Mouse (Mus musculus): ENCODE results near the gene Gm42674. TPM values are rescaled to one million over a fixed set of nuclear protein-coding genes. Genes with fewer than 3 reads are reported as not detected.

Gene Gm42674
- polyA plus RNA-seq, 1 experiment: not detected

DNA sequence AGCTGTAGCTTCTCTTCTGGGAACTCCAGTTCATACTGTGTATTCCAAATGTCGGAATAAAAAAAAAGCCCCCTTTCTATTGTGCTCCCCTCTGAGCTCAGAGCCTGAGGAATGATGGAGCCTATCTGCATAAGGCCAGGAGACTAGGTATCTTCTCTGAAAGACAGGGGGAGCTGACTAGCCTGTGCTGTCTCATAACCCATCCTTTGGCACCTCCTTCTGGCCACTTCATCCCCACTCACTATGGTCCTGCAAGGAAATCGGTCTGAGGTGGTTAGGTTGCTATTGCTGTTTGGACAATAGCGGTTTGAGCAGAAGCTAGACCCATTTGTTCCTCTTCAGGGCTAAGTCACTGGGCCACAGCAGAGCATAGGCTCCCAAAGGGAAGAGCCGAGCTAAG is 26.1 kb downstream of the Gm42674 start:
- TF ChIP-seq GATA1 (IDR thresholded peaks at IDR 0.05; ENCODE audit: low read length): no peak

DNA sequence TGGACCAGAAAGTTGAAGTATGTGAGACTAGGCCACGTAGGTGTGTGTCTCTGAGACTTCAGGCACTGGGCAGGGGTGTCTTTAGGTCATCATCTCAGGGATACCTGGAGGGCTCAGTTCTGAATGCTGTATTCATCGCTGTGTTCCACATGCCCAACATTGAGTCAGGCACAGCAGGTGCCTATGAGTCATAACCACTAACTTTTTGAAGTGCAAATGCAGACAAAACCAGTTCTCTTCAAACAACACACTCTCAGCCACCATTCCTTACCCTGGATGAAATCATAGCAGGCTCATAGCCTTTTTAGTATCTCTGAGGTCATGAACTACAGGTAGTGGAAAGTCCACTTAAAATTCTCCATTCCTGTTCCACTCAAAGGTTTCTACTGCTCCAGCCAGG is 27.6 kb downstream of the Gm42674 start:
- no peak for TF ChIP-seq GATA1 (IDR thresholded peaks at IDR 0.05; ENCODE audit: low read length)

DNA sequence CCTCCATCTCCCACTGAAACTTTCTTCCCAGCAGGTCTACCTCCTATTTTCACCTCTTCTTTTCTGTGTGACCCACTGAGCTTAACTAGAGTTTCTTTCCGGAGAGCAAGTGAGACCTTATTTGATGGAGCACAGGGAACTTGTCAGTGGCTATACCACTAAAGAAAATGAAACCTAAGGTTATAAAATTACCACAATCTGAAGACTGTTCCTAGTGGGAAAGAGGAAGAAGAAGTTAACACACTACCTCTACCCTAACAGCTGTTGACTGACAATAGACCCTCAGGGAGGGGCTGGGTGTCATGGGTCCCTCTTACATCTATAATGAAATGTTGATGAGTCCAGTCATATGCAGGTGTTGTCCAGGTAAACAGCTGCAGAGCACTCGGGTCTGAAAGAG is 30.3 kb downstream of the Gm42674 start:
- no peak for TF ChIP-seq GATA1 (IDR thresholded peaks at IDR 0.05; ENCODE audit: low read length)

DNA sequence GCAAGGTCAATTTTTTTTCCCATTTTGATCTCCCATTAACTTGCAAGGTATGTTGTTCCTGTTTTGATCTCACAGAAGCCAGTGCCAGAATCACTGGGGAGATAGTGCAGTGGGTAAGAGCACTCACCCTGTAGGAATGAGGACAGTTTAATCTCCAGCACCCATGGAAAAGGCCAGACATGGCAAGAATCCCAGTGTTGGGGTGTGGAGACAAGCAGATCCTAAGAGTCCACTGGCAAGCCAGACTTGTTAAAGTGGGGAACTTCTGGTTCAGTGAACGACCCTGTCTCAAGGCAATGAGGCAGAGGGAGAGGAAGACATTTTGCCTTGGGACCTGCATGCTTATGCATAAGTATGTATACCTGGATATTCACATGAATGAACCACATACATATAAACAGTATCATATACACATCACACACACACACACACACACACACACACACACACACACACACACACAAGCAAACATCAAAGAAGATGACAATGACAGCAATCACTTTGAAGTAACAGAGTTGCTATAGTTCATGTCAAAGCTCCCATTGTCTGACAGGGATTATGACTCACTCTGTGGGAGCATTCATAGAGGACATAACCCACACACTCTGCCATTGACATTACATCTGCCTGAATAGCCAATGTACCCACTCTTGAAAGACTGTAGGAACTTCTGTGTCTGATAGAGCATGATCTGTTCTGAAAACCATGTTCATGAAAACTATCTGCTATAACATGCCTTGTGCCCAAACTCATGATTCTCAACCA is 37.0 kb downstream of the Gm42674 start:
- TF ChIP-seq GATA1 (IDR thresholded peaks at IDR 0.05; ENCODE audit: low read length): no peak

DNA sequence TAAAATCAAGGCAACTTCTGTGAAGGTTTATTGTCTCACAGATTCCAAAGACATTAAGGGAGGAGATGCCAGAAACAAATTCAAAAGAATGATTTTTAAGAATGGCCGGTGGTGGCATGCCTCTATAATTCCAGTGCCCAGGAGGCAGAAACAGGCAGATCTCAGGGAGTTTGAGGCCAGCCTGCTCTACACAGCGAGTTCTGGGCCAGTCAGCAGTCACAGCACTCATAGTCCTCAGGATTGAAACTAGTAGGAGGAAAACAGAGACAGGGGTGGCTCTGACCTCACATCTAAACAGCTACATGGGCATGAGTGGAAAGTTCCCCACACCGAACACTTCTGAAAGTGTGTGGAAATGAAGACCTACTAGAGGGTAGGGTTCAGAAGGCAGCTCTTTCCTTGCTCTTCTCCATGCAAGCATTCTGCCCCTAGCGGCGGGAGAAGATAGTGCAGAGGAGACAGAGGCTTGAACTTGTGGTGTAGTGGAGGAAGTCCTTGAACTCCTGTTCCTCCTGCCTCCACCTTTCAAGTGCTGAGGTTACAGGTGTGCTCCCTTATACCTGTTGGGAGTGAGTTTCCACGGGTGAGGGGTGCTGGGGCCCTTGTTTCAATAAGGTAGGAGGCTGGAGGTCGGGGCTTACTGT is 37.9 kb downstream of the Gm42674 start:
- TF ChIP-seq GATA1 (IDR thresholded peaks at IDR 0.05; ENCODE audit: low read length): no peak

DNA sequence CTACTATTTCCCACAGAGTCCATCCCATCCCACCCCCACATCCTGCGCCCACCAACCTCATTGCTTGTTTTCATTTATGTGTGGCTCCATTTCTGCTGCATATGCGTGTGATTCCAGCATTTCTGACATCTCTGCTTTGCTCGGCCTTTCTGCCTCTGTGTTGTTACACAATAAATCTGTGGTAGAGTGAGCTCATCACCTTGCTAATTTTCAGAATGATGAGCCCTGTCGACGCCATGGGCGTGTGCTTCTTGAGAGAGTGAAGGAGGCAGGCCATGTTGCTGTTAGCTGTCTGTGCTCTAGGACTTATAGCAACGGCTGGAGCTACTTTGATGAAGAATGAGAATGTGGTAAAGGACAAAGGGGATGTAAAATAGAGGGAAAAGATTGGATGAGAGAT is 39.3 kb downstream of the Gm42674 start:
- no peak for TF ChIP-seq GATA1 (IDR thresholded peaks at IDR 0.05; ENCODE audit: low read length)

DNA sequence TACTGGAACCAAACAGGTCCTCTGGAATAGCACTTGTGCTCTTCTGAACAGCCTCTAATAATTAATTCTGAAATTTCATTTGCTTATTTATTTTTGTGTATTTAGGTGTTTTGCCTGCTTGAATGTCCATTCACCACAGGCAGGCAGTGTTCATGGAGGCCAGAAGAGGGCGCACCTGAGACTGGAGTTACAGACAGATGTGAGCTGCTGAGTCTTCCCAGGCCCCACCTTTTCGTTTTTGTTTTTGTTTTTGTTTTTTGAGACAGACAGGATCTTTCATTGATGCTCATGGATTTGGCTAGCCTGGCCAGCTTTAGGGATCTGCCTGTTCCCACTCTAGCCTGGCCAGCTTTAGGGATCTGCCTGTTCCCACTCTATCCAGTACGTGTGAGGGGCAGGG is 42.5 kb downstream of the Gm42674 start:
- no peak for TF ChIP-seq GATA1 (IDR thresholded peaks at IDR 0.05; ENCODE audit: low read length)

DNA sequence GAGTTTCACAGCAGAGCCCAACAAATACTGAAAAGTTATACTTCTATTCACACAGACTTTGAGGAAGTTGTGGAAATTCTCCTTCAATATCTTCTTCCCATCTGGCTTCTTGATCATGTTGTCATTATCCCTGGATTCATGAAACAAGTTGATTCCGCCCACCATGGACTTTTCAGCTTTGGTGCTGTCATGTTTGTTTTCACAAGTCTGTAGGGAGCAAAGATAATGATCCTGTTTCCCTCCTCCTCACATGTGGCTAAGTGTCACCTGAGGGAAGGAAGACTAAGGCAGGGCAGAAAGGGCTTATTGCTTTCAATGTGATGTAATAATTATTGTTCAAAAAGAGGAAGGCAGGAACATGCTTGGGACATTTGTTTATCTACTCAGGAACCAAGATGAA is 45.6 kb downstream of the Gm42674 start:
- no peak for TF ChIP-seq GATA1 (IDR thresholded peaks at IDR 0.05; ENCODE audit: low read length)

DNA sequence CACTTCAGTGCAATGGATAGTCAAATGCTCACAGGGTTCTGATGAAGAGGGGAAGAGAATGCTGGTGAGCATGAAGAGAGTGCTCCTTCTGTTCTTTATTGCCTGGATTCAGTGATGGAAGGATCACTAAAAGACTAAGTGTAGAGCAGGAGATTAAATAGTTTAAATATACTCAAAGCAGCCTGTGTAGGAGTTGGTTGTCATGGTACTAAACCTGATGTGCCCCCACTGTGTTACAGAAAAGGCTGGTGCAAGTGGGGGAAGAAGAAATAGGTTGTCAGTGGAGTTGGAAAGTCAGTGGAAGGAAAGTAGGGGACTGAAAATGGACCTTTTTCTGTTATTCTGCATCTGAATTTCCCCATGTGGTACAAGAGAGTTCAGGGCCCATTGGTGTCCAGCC is 47.3 kb downstream of the Gm42674 start:
- TF ChIP-seq GATA1 (IDR thresholded peaks at IDR 0.05; ENCODE audit: low read length): no peak

DNA sequence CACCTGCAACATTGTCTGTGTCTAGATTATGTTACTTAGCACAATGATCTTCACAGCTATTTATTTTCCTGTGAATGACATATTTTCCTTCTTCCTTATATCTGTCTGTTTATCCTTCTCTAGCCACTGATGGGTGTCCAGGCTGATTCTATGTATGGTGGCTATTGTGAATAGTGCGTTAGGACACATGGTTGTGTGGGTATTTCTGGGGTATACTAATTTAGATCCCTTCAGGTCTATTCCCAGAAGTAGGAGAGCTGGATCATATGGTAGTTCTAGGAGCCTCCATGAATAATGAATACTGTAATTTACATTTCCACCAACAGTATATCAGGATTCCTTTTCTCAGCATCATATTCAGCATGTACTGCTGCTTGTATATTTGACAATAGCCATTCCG is 48.1 kb downstream of the Gm42674 start:
- TF ChIP-seq GATA1 (IDR thresholded peaks at IDR 0.05; ENCODE audit: low read length): no peak

DNA sequence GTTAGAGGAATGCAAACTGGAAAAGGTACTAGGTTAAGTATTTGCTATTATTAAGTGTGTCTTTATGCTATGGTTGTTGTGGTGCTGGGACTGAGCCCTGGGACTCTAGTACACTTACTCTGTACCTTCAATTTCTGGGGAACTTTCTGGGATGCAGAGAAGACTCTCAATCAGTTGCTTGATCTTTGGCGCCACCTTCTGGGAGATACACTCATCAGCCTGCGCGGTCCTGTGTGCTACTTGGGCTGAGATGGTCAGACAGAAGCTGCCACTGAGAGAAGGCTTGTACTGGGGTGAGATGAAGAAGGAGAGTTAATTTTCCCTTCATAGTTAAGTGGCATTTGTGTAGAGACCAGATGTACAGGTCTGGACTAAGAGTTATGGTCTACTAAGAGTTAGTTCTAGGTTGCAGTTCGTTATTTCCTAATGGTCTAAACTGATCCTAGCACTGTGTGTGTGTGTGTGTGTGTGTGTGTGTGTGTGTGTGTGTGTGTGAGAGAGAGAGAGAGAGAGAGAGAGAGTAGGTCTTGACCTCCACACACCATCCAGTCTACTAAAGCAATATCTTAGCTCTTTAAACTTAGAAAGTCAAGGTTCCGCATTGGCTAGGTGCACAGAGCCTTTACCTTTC is 51.3 kb downstream of the Gm42674 start:
- TF ChIP-seq GATA1 (IDR thresholded peaks at IDR 0.05; ENCODE audit: low read length): no peak

DNA sequence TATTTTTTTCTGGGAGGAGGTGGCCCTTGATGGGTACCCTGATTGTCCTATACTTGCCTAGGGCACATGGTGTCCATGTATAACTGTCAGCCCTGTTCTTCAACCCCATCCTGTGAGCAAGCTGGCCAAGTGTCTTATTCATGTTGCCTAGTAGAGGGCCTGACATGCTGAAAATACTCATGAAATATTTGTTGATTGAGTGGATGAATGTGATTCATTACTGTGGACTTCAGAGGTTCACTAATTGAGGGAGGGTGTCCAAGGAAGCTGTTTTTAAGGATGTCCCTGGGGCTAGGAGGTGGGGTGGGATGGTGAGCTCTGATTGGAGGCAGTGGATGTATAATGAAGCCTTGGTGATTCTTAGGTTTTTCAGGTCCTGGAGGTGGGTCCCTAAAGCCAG is 52.0 kb downstream of the Gm42674 start, which contains the start of gene S100a7a:
Gene S100a7a, plus strand, starts transcription at position 301 of the 400 bp plus-strand sequence.
- TF ChIP-seq GATA1 (IDR thresholded peaks at IDR 0.05; ENCODE audit: low read length): no peak

Other genes with a start within 250 kb of the Gm42674 start
- gene Slc27a3, start 212.0 kb upstream of the Gm42674 start, polyA plus RNA-seq (2012): 2.0 and 3.4 TPM in 2 replicates
- 36.0 and 41.9 TPM in 2 replicates for gene Ints3, start 168.3 kb upstream of the Gm42674 start, polyA plus RNA-seq (2012)
- 0.15 and 0.50 TPM in 2 replicates for gene Npr1, start 136.0 kb upstream of the Gm42674 start, polyA plus RNA-seq (2012)
- 20.2 and 32.3 TPM in 2 replicates for gene Ilf2, start 125.8 kb upstream of the Gm42674 start, polyA plus RNA-seq (2012)
- gene Snapin, start 110.9 kb upstream of the Gm42674 start, polyA plus RNA-seq (2012): 3.2 and 3.8 TPM in 2 replicates
- gene Chtop, start 92.4 kb upstream of the Gm42674 start, polyA plus RNA-seq (2012): 97.1 and 144 TPM in 2 replicates
- gene S100a1, start 87.5 kb upstream of the Gm42674 start, polyA plus RNA-seq (2012): 1.1 and 3.2 TPM in 2 replicates
- gene S100a13, start 87.5 kb upstream of the Gm42674 start, polyA plus RNA-seq (2012): 3.5 and 3.8 TPM in 2 replicates
- not detected in 2 replicates for gene S100a14, start 75.0 kb upstream of the Gm42674 start, polyA plus RNA-seq (2012)
- gene S100a16, start 64.7 kb upstream of the Gm42674 start, polyA plus RNA-seq (2012): not detected in 2 replicates
- not detected in 2 replicates for gene S100a3, start 41.3 kb upstream of the Gm42674 start, polyA plus RNA-seq (2012)
- gene S100a2, start 11.7 kb upstream of the Gm42674 start, polyA plus RNA-seq (2012): not detected in 2 replicates
- not detected in 2 replicates for gene S100a4, start 1.9 kb downstream of the Gm42674 start, polyA plus RNA-seq (2012)
- gene S100a5, start 6.6 kb downstream of the Gm42674 start, polyA plus RNA-seq (2012): not detected in 2 replicates
- not detected in 2 replicates for gene S100a6, start 11.0 kb downstream of the Gm42674 start, polyA plus RNA-seq (2012)
- not detected in 2 replicates for gene S100a7a, start 52.1 kb downstream of the Gm42674 start, polyA plus RNA-seq (2012)
- not detected in 2 replicates for gene S100a8, start 67.1 kb downstream of the Gm42674 start, polyA plus RNA-seq (2012)
- gene S100a9, start 93.8 kb downstream of the Gm42674 start, polyA plus RNA-seq (2012): not detected in 2 replicates
- not detected in 2 replicates for gene Pglyrp4, start 125.0 kb downstream of the Gm42674 start, polyA plus RNA-seq (2012)
- gene Gm5849, start 176.0 kb downstream of the Gm42674 start, polyA plus RNA-seq (2012): not detected in 2 replicates